Mouse (Mus musculus): ENCODE data around the gene Ermap. TPM values are rescaled to one million over a fixed set of nuclear protein-coding genes. Genes with fewer than 3 reads are reported as not detected.
A peak's percentile ranks its signal among the peaks of the same experiment; 100 is the strongest.

The Ermap gene
- polyA plus RNA-seq, 1 experiment from 2014 or later, result 2.6 TPM

DNA sequence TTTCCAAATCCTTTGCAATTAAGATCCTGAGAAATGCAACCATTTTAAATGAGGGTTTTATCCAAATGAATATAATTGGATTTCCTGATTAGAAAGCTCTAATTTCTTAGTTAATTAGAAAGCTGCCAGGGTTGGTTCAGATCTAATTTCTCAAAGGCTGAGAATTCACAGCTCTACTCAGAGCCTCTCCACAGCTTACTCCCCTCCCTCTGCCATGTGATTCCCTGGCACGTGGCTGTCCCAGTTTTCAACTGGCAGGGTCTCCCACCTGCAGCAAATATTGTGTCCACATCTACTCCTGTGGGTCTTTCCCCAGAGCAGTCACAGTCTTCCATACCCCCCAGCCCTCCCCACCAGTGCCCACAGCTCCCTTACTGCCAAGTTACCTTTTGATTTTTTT, 6.3 kb downstream of the Ermap start:
- no peak overlapping the region for H3K4me2 ChIP-seq
- no peak overlapping the region for H3K27ac ChIP-seq
- no peaks in the 10 kb centered on the region for H3K4me1 ChIP-seq
- H3K9ac ChIP-seq, result no peak overlapping the region
- H3K36me3 ChIP-seq, result no peaks in the 10 kb centered on the region
- H3K27me3 ChIP-seq, result 0 out of 2 replicates have a peak, but pooled peaks cover 6% of the 10 kb centered on the region
- ATAC-seq (ENCODE audit: insufficient number of reproducible peaks, insufficient read depth, low FRiP score, low TSS enrichment, low read depth), result no peak
- H3K4me3 ChIP-seq, result no peak overlapping the region
- H3K9me3 ChIP-seq, result no peaks in the 10 kb centered on the region
- 44% methylated on average over 1 of the region's 1 CpGs for WGBS

DNA sequence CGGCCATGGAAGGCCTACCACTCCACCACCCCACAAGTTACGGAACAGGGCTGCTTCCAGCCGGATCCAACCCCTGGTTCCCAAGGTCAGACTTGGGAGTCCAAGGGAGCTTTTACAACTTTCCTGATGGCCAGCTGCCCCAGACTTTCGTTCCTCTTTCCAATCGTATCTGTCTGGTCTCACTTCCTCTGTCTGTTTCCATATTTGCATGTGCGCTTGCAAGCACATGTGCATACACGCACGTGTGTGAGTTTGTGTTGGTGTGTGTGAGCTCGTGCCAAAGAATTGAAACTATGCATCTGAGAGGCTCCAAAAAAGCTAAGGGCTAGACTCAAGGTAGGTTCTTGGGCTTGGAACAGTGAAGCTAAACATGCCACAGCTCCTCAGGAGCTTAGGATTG, 8.4 kb downstream of the Ermap start:
- WGBS, result 85% methylated on average over 9 of the region's 9 CpGs
- ATAC-seq (ENCODE audit: insufficient number of reproducible peaks, insufficient read depth, low FRiP score, low TSS enrichment, low read depth), result no peak
- no peak overlapping the region for H3K4me2 ChIP-seq

GRCm38 (mm10) chr4:119180133-119180707, 9.6 kb downstream of the Ermap start:
- ATAC-seq (ENCODE audit: insufficient number of reproducible peaks, insufficient read depth, low FRiP score, low TSS enrichment, low read depth), result no peak
- Histone ChIP-seq H3K4me2 (no peak overlapping the region), H3K4me3 (no peak overlapping the region), H3K9ac (no peak overlapping the region), H3K9me3 (no peaks in the 10 kb centered on the region), H3K27me3 (no peaks in the 10 kb centered on the region), H3K36me3 (no peaks in the 10 kb centered on the region), H3K4me1 (no peaks in the 10 kb centered on the region), H3K27ac (no peak overlapping the region)
- WGBS, result 70% methylated on average over 4 of the region's 4 CpGs

More for the DNA sequence above, 8.4 kb downstream of the Ermap start:
- H3K4me3 ChIP-seq, result no peak overlapping the region
- no peak overlapping the region for H3K27ac ChIP-seq
- no peaks in the 10 kb centered on the region for H3K4me1 ChIP-seq
- H3K36me3 ChIP-seq, result no peaks in the 10 kb centered on the region
- H3K27me3 ChIP-seq, result no peaks in the 10 kb centered on the region
- no peak overlapping the region for H3K9ac ChIP-seq
- no peaks in the 10 kb centered on the region for H3K9me3 ChIP-seq

GRCm38 (mm10) chr4:119178331-119178730, 11.5 kb downstream of the Ermap start:
- Histone ChIP-seq H3K4me3 (no peak overlapping the region), H3K4me1 (no peaks in the 10 kb centered on the region; the same call in 1 of the 2 replicates), H3K9ac (no peak overlapping the region), H3K36me3 (no peaks in the 10 kb centered on the region), H3K4me2 (no peak overlapping the region), H3K27ac (no peak overlapping the region), H3K9me3 (no peaks in the 10 kb centered on the region), H3K27me3 (no peaks in the 10 kb centered on the region)
- 77% methylated on average over 18 of the region's 18 CpGs for WGBS
- no peak for ATAC-seq (ENCODE audit: insufficient number of reproducible peaks, insufficient read depth, low FRiP score, low TSS enrichment, low read depth)

- Histone ChIP-seq H3K9me3 (no peaks in the 10 kb centered on the region), H3K4me2 (no peak overlapping the region), H3K27ac (no peak overlapping the region), H3K9ac (no peak overlapping the region), H3K27me3 (no peaks in the 10 kb centered on the region), H3K36me3 (no peaks in the 10 kb centered on the region), H3K4me3 (no peak overlapping the region), H3K4me1 (peaks cover 6% of the 10 kb centered on the region)
- 65% methylated on average over 5 of the region's 5 CpGs for WGBS
- no peak for ATAC-seq (ENCODE audit: insufficient number of reproducible peaks, insufficient read depth, low FRiP score, low TSS enrichment, low read depth)
Observed at GRCm38 (mm10) chr4:119177702-119178101, 12.1 kb downstream of the Ermap start.

GRCm38 (mm10) chr4:119173851-119174453, 15.9 kb downstream of the Ermap start, which contains the start of gene Zfp691:
Zfp691 (minus strand) TSS chr4:119174195.
- H3K4me1 ChIP-seq, result peaks cover 18% of the 10 kb centered on the region
- H3K9ac ChIP-seq, result peak within 1 kb of the TSS; percentile 88
- H3K27ac ChIP-seq, result peak within 1 kb of the TSS; percentile 60
- peak within 1 kb of the TSS; percentile 79 for H3K4me2 ChIP-seq
- no peaks in the 10 kb centered on the region for H3K27me3 ChIP-seq
- peak within 1 kb of the TSS; percentile 80 for H3K4me3 ChIP-seq
- H3K36me3 ChIP-seq, result peaks cover 26% of the 10 kb centered on the region
- WGBS, result under 1% methylated on average over 40 of the region's 40 CpGs
- H3K9me3 ChIP-seq, result no peaks in the 10 kb centered on the region
- ATAC-seq (ENCODE audit: insufficient number of reproducible peaks, insufficient read depth, low FRiP score, low TSS enrichment, low read depth), result peak; percentile 99

- Histone ChIP-seq H3K27ac (no peak overlapping the region), H3K36me3 (peaks cover 35% of the 10 kb centered on the region), H3K9me3 (no peaks in the 10 kb centered on the region), H3K27me3 (no peaks in the 10 kb centered on the region), H3K4me1 (peaks cover 18% of the 10 kb centered on the region), H3K9ac (peak overlapping the region; percentile 88), H3K4me2 (peak overlapping the region; percentile 79), H3K4me3 (peak overlapping the region; percentile 80)
- ATAC-seq (ENCODE audit: insufficient number of reproducible peaks, insufficient read depth, low FRiP score, low TSS enrichment, low read depth), result no peak
- WGBS, result 41% methylated on average over 18 of the region's 18 CpGs
Observed at GRCm38 (mm10) chr4:119172919-119173650, 16.7 kb downstream of the Ermap start.

DNA sequence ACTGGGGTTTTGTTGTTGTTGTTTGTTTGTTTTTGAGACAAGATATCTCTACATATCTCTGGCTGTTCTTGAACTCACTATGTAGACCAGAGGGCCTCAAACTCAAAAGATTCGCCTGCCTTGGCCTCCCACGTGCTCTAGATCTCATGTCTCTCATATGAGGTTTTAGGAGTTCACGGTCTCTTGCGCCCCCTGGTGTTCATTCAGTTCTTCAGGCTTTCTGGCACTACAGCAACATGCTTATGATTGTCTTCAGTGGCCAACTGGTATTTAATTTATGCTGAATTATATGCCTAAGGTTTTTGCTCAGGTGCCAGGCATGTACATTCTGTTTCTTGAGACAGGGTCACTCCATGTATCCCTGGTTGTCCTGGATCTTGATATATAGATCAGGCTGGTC, 22.1 kb downstream of the Ermap start:
- Histone ChIP-seq H3K4me1 (peaks cover 12% of the 10 kb centered on the region), H3K36me3 (peaks cover 36% of the 10 kb centered on the region)
- WGBS, result 3% methylated on average over 4 of the region's 4 CpGs

GRCm38 (mm10) chr4:119167068-119167467, 22.7 kb downstream of the Ermap start:
- no peak overlapping the region for H3K4me2 ChIP-seq
- H3K27me3 ChIP-seq, result no peaks in the 10 kb centered on the region
- ATAC-seq (ENCODE audit: insufficient number of reproducible peaks, insufficient read depth, low FRiP score, low TSS enrichment, low read depth), result no peak
- H3K9me3 ChIP-seq, result no peaks in the 10 kb centered on the region
- H3K4me3 ChIP-seq, result no peak overlapping the region
- H3K27ac ChIP-seq, result no peak overlapping the region
- peaks cover 6% of the 10 kb centered on the region; the same call in 1 of the 2 replicates for H3K4me1 ChIP-seq
- 85% methylated on average over 4 of the region's 4 CpGs for WGBS
- H3K36me3 ChIP-seq, result peaks cover 36% of the 10 kb centered on the region
- H3K9ac ChIP-seq, result no peak overlapping the region

More for the DNA sequence above, 22.1 kb downstream of the Ermap start:
- Histone ChIP-seq H3K9me3 (no peaks in the 10 kb centered on the region), H3K27me3 (no peaks in the 10 kb centered on the region), H3K9ac (no peak overlapping the region), H3K4me3 (no peak overlapping the region), H3K4me2 (no peak overlapping the region), H3K27ac (no peak overlapping the region)
- ATAC-seq (ENCODE audit: insufficient number of reproducible peaks, insufficient read depth, low FRiP score, low TSS enrichment, low read depth), result no peak

GRCm38 (mm10) chr4:119165916-119166315, 23.9 kb downstream of the Ermap start:
- WGBS, result 76% methylated on average over 7 of the region's 7 CpGs
- no peak overlapping the region for H3K27ac ChIP-seq
- no peak overlapping the region for H3K4me3 ChIP-seq
- no peaks in the 10 kb centered on the region for H3K9me3 ChIP-seq
- ATAC-seq (ENCODE audit: insufficient number of reproducible peaks, insufficient read depth, low FRiP score, low TSS enrichment, low read depth), result no peak
- no peak overlapping the region for H3K4me2 ChIP-seq
- no peak overlapping the region for H3K9ac ChIP-seq
- no peaks in the 10 kb centered on the region for H3K4me1 ChIP-seq
- no peaks in the 10 kb centered on the region for H3K27me3 ChIP-seq
- peaks cover 29% of the 10 kb centered on the region for H3K36me3 ChIP-seq

GRCm38 (mm10) chr4:119162990-119163389, 26.8 kb downstream of the Ermap start:
- Histone ChIP-seq H3K9me3 (no peaks in the 10 kb centered on the region), H3K4me1 (no peaks in the 10 kb centered on the region), H3K4me3 (no peak overlapping the region), H3K27me3 (no peaks in the 10 kb centered on the region), H3K9ac (no peak overlapping the region), H3K36me3 (no peaks in the 10 kb centered on the region), H3K4me2 (no peak overlapping the region), H3K27ac (no peak overlapping the region)
- WGBS, result 86% methylated on average over 4 of the region's 4 CpGs
- ATAC-seq (ENCODE audit: insufficient number of reproducible peaks, insufficient read depth, low FRiP score, low TSS enrichment, low read depth), result no peak

DNA sequence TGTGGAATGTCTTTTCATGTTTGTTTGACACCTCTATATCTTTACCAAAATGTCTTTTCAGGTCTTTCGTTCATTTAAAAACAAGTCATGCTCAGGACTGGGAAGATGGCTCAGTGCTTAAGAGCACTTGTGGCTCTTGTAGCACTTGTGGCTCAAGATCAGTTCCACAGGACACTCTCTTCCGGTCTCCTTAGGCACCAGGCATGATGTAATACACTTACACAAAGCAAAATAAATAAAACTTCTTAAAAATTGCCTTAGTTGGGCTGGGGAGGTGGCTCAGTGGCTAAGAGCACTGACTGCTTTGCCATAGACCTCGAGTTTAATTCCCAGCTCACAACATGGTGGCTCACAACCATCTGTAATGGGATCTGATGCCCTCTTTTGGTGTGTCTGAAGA, 28.5 kb downstream of the Ermap start:
- no peak overlapping the region for H3K27ac ChIP-seq
- 79% methylated on average over 3 of the region's 3 CpGs for WGBS

More for the DNA sequence above, 28.5 kb downstream of the Ermap start:
- Histone ChIP-seq H3K36me3 (no peaks in the 10 kb centered on the region), H3K27me3 (no peaks in the 10 kb centered on the region), H3K4me2 (no peak overlapping the region), H3K9ac (no peak overlapping the region), H3K4me3 (no peak overlapping the region), H3K4me1 (no peaks in the 10 kb centered on the region), H3K9me3 (no peaks in the 10 kb centered on the region)
- no peak for ATAC-seq (ENCODE audit: insufficient number of reproducible peaks, insufficient read depth, low FRiP score, low TSS enrichment, low read depth)

Data from embryonic facial prominence, embryonic 13.5 days (tissue).